Mouse (Mus musculus) brain, adult 2 months (tissue): ENCODE measurements at regions not wholly inside any gene's neighbourhood (a gene's known extent, or its start where the extent isn't known, plus 50 kb on each side); places are given as distances from the start of the nearest gene placed in this dataset.

ENCODE experiments used
- DNase-seq: peaks from one replicate; pipeline ENCODE4 v3.0.0; 2011; ENCODE audit warnings: low read depth, low spot score

- DNase-seq, result no peak
These were observed 288.0 kb downstream of the Icos start for GRCm38 (mm10) chr1:61265706-61266127.

GRCm38 (mm10) chr1:61273843-61274242, 296.1 kb downstream of the Icos start:
- DNase-seq, result peak; percentile 17

DNA sequence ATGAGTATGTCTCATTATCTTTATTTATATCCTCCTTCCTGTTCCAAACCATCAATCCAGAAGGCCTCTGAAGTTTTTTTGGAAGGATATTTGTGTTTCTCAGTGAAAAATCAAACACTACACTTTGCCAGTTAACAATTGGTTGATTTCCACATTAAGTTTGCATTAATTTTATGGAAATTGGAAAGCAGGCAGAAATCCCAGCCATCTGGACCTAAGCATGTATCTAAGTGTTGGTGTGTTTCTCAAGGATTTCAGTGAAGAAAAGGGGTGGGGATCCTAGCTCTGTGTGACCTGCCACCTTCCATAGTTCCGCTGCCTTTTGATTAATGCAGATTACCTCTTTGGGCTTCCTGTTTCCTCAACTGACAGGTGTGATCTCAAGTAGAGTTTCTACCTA, 296.5 kb downstream of the Icos start:
- peak; percentile 12 for DNase-seq

DNA sequence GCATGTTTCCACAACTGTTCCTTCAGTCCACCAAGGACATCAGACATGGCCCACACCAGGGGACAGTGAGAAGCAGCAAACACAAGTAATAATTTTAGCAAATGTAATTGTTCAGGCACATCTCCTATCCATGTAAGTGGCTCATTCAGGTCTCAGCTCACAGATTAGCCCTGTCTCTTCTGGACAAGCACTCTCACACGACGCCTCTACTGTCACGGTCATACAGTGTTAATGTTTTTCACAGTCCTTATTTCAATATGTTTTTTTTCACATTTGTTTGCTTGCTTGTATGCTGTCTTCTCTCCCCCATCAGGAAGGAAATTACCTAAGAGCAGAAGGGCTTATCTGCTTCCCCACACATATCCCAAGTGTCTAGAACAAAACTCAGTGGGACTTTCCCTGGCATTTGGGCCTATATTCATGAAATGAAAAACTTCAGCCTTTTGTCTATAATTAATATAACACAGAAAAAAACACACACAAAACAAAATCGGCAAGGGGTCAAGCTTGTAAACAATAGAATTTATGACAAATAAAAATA, 299.5 kb downstream of the Icos start:
- no peak for DNase-seq

GRCm38 (mm10) chr1:61288185-61288584, 310.5 kb downstream of the Icos start:
- peak; percentile 48 for DNase-seq

- no peak for DNase-seq
These were observed 311.2 kb downstream of the Icos start for GRCm38 (mm10) chr1:61288946-61289345.

- DNase-seq, result peak; percentile 26
These were observed 311.8 kb downstream of the Icos start for GRCm38 (mm10) chr1:61289552-61289951.

- no peak for DNase-seq
These were observed 315.4 kb downstream of the Icos start for GRCm38 (mm10) chr1:61293106-61293505.

DNA sequence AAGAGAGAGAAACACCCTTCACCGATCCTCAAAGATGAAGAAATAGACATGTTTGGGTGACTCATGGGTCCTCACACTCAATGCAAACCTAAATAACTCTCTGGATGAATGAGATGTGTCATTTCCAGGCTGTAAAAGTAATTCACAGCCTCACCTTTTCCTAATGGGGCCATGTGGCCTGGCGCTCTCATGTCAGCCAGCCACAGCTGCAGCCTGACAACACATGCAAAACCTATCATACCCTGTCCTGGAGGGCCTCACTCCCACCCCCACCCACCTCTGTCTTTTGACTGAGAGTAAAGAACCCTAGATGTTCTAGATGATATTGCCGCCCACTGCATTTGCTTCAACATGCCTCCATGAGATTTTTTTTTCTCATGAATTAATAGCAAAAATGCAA, 317.5 kb downstream of the Icos start:
- DNase-seq, result no peak

DNA sequence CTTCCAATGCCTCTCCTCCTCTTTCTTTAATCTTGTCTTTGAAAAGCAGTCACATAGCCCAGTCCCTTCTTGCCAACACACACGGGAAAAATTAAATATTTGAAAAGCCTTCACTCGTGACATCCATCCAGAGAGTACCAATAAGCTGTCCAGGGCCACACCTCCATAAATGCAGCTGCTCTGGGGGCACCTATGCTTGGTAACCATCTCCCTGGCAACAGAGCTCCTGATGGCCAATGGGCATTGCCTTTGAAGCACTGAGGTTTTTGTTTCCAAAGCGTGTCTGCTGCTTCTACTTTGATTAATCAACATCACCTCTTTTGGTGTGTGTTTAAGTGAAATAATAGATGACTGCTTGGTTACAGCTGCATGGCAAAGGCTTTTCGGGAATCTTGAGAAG, 319.1 kb downstream of the Icos start:
- DNase-seq, result peak; percentile 28

DNA sequence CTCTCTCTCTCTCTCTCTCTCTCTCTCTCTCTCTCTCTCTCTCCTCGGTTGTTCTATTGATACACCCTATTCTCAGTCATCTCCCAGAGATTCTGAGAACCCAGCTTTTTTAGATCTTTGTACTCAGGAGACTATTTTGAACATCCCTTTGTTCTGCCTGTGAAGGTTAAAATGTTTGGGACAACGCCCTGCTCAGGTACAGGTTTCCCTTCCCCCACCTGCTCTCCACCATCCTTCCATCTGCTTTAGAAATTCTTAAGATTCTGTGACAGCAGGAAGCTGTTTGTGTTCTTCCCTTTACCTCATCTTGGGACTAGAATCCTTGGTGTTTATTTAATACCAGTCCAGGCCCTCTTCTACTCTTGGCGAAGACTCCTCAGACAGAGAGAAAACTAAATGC, 319.6 kb downstream of the Icos start:
- no peak for DNase-seq

GRCm38 (mm10) chr1:61298064-61298463, 320.3 kb downstream of the Icos start:
- DNase-seq, result peak; percentile 82

GRCm38 (mm10) chr1:61298779-61299178, 321.1 kb downstream of the Icos start:
- DNase-seq, result no peak

GRCm38 (mm10) chr1:61300491-61300890, 322.8 kb downstream of the Icos start:
- DNase-seq, result no peak

- peak; percentile 10 for DNase-seq
These were observed 323.6 kb downstream of the Icos start for GRCm38 (mm10) chr1:61301041-61302030.

- peak; percentile 58 for DNase-seq
These were observed 324.9 kb downstream of the Icos start for GRCm38 (mm10) chr1:61302570-61303071.

- no peak for DNase-seq
These were observed 328.6 kb downstream of the Icos start for GRCm38 (mm10) chr1:61306296-61306695.

DNA sequence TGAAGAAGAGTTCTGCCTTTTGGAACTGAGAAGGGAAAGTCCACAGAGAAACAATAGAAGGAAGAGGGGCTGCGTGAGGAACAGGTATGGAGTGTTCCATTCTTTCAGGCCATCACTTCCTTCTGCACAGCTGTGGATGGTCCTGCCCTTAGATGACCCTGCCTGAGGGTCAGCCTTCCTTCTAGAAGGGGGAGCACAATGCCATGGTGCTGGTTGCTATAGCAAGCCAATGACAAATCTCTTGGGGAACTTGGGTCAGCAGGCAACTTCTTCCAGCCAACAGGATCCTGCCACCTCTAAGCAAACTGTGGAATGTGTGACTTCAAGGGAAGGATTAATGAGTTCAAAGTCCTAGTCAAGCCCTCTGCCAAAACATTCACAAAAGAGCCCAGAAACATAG, 329.1 kb upstream of the Pard3b start:
- no peak for DNase-seq

- DNase-seq, result no peak
These were observed 328.4 kb upstream of the Pard3b start for GRCm38 (mm10) chr1:61310063-61310760.

DNA sequence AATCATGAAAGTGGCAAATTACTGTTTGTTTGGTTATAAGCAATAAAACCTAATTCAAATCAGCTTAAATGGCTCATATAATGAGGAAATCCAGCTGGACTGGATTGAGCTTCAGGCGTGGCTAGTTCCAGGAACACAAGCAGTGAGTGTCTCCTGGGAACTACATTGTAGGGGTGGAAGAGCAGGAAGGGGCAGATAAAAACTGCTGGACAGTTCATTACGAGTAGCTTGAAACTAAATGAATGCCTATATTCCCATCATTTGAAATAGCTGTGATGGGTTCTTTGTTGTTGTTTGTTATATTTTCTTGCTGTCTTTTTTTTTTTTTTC, 327.9 kb upstream of the Pard3b start:
- no peak for DNase-seq

- no peak for DNase-seq
These were observed 325.4 kb upstream of the Pard3b start for GRCm38 (mm10) chr1:61313196-61313595.

DNA sequence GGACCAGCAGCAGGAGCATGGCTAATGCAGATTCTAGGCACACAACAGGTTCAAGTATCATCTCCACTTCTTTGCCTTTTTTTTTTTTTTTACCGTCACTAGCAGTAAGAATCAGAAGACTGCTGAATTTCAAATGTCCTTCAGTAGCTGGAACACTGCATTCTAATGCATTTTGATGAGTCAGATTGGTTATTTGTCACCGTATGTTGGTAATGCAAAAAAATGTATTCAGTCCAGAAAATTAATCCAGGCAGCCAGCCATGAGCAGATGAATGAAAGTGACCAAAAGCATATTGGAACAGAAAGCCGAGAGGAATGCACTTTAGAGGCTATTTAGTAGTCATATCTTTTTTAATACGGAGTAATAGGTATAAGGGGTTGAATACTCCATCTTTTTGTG, 322.4 kb upstream of the Pard3b start:
- DNase-seq, result peak; percentile 55
